Mouse (Mus musculus) T-helper 17 cell (primary cell): ENCODE data around the gene Emilin3.
"Not testable (repeated sequence)": the region's sequence is repeated elsewhere in the genome, so short reads cannot be mapped to it uniquely, and the experiment has no call there.

Experiments used
- in situ Hi-C, 2 experiments: fragments of 300-600 bp; cut with MboI, MseI; formaldehyde crosslinking; loops; 1 replicate in 1 of 2; 2 replicates in 1 of 2; pipeline ENCODE4 v1.15.1; 2025; ENCODE audit warnings: high pct_unique_total_duplicates in 2 of 2

The Emilin3 gene

GRCm38 (mm10) chr2:160912231-160912671 is at the start of gene Emilin3:
Gene Emilin3, minus strand, starts transcription at chr2:160912328.
- in situ Hi-C loops = loop anchor here in 1 of 2 experiments (25.0 kb wide), 1 partner anchor 850 kb away; no protein-coding TSS in a partner anchor

DNA sequence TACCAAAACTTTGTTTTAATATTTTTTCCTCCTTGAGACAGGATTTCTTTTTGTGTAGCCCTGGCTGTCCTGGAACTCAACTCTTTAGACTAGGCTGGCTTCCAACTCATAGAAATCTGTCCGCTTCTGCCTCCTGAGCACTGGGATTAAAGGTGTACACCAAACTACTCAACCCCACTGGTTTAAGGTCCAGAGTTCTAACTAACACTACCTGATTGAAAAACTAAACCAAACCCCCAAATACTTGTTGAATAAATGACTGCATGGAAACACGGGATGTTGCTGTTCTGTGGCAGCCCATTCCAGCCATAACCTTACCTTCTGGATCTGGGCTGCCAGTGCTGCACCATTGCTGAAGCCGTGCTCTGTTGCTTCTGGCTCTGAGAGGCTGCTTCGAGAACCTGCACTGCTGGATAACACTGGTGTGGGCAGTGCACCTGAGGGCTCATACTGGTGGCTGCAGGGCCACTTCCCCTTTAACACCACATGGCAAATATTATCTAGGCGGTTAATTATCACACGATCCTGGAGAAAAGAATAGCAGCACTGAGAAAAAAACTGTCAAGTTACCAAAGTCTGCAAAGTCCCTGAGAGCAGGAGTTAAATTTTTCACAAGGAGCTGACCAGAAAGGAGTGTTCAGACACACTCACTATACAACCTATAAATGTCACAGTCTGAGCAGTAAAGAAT is 49.0 kb upstream of the Emilin3 start:
- in situ Hi-C loops = no loop called here

- in situ Hi-C loops = no loop called here
Measured at GRCm38 (mm10) chr2:160959901-160960300, 47.8 kb upstream of the Emilin3 start.

GRCm38 (mm10) chr2:160958737-160959136 is 46.6 kb upstream of the Emilin3 start:
- in situ Hi-C loops = no loop called here

DNA sequence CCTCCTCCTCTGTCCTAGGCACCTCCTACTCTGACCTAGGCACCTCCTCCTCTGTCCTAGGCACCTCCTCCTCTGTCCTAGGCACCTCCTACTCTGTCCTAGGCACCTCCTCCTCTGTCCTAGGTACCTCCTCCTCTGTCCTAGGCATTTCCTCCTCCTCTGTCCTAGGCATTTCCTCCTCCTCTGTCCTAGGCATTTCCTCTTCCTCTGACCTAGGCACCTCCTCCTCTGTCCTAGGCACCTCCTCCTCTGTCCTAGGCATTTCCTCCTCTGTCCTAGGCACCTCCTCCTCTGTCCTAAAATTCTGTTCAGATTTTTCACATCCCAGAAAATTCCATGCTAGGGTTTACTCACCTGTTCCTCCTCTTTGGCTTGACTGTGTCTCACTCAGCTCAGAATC is 45.7 kb upstream of the Emilin3 start:
- in situ Hi-C loops = not testable (repeated sequence)

GRCm38 (mm10) chr2:160957307-160957706 is 45.2 kb upstream of the Emilin3 start:
- in situ Hi-C loops = not testable (repeated sequence)

GRCm38 (mm10) chr2:160955331-160955730 is 43.2 kb upstream of the Emilin3 start:
- in situ Hi-C loops = no loop called here

DNA sequence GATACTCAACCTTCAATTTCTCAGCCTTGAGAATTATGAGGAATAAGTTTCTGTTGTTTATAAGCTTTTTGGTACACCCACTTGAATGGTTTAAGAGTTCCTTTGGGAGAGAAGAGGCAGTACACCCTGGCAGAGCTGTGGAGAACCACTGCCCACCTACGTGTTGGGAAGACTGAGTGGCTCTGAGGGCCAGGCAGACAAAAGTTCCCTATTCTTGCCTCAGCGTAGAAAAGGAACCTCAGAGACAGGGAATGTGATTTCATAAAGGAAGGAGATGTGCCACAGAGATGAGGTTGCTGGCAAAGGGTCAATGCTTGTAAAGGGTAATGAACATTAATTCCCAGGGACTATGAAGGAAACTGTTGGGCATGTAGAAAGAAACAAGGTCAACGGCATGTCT is 42.4 kb upstream of the Emilin3 start:
- in situ Hi-C loops = no loop called here

GRCm38 (mm10) chr2:160953131-160953873 is 41.2 kb upstream of the Emilin3 start:
- in situ Hi-C loops = no loop called here

DNA sequence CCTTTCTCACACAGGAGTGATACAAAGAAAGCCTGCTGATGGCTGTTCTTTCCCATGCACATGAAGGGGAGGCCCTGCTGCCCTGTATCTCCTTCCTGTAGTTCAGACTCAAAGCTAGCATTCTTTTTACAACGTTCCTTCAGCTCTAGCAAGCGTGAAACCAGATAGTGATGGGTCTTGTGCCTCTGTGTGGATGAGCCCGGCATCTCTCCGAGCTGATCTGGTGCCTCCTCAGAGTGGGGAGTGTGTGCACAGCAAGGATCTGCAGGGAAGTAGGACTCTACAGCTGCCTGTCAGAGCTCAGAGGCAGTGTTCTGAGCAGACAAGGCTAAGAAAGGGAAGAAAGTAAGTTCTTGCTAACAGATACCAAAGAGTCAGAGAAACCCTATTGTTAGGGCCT is 39.5 kb upstream of the Emilin3 start:
- in situ Hi-C loops = no loop called here

DNA sequence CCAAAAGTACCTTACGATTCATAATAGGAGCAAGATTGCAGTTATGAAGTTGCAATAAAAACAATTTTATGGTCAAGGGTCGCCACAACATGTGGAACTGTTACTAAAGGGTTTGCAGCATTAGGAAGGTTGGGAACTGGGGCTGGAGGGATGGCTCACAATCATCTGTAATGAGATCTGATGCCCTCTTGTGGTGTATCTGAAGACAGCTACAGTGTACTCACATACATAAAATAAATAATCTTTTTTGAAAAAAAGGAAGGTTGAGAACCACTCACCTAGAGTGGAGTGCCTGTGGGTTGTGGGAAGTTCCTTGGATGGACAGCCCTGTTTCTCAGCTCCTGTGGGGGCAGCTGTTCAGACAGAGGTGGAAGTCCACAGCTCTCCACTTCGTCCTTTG is 30.3 kb upstream of the Emilin3 start:
- in situ Hi-C loops = loop anchor here (25.0 kb wide), 3 partner anchors 570 to 1720 kb away; partner anchors contain the start of gene Ptprt (in 1 of the 2)

DNA sequence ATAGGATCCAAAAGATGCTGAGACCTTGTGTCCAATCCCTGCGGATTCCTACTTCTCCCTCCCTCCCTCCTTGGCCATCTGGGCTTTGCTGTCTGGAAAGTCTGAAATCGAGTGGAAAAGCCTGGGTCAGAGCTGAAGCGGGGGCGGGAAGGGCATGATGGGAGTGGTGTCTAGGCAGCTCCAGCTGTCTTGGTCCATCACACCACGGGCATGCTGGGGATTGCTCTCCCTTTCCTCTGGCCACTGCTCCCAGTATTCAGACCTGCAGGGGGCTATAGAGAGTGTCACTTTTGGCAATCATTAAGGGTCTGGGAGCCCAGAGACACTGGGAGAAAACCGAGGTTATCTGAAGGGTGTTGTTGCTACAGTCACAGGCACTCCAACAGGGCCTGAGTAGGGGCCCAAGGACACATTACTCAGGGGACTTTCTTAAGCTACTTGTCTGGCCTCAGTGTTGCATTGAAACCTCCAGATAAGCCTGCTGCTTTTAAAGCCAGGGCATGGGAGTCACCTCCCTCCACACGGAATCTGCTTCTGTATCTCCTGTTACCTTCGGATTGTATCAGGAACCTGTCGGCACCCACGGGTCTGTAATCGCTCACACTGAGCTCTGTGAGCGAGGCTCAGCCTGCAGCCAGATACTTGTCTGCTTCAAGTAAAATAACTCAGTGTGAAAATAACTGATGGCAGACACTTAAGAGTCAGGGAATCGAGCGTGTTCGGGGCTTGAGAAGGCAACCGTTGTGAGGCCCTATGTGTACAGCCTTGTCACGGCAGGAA is 29.0 kb upstream of the Emilin3 start:
- in situ Hi-C loops = loop anchor here (25.0 kb wide), 3 partner anchors 571 to 1721 kb away; partner anchors contain the start of gene Ptprt (in 1 of the 2)

DNA sequence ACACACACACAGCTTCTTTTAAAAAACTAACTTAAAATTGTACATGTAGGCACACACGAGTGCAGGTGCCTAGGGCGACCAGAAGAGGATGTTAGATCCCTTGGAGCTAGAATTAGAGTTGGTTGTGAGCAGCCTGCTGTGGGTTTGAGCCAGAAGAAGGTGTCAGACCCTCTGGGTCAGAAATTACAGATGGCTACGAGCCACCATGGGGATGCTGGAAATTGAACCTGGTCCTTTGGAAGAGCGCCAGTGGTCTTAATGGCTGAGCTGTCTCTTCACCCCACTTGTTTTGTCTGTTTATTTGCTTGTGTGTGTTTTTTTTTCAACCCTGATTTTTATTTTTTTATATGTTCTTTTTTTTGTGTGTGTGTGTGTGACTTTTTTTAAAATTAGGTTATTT is 22.3 kb upstream of the Emilin3 start:
- in situ Hi-C loops = loop anchor here (25.0 kb wide), 3 partner anchors 578 to 1728 kb away; partner anchors contain the start of gene Ptprt (in 1 of the 2)

DNA sequence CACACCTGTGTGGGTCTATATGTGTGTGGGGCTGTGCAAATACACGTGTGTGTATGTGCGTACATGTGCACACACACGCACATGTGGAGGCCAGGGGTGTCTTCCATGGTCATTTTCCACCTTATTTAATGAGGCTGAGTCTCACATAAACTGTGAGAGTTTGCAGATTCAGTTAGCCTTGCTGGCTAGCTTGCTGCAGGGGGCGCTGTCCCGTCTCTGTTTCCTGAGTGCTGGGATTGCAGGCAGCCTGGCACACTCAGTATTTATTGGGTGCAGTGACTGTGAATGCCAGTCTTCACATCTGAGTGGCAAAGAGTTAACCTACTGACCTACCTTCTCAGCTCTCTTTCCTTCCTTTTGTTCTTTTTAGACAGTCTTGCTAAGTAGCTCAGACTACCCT is 21.8 kb upstream of the Emilin3 start:
- in situ Hi-C loops = loop anchor here (25.0 kb wide), 3 partner anchors 578 to 1728 kb away; partner anchors contain the start of gene Ptprt (in 1 of the 2)

DNA sequence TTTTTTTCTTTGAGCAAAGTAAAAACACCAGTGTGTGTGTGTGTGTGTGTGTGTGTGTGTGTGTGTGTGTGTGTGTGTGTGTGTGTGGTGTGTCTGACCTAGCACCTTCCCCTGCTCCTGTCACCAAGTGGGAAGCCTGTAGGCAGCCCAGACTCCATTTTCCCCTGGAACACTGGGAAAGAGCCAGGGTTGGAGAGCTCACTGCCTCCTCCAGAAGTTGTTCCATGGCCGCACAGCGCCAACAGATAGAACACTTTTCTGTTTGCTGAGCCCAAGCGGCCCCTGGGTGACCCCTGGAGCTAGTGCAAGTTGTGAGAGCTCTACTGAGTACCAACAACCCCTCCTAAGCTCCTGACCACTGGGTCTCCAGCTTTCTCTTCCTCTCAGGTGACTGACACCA is 20.9 kb upstream of the Emilin3 start:
- in situ Hi-C loops = loop anchor here (25.0 kb wide), 3 partner anchors 579 to 1729 kb away; partner anchors contain the start of gene Ptprt (in 1 of the 2)

GRCm38 (mm10) chr2:160932325-160932724 is 20.2 kb upstream of the Emilin3 start:
- in situ Hi-C loops = loop anchor here (25.0 kb wide), 3 partner anchors 580 to 1730 kb away; partner anchors contain the start of gene Ptprt (in 1 of the 2)

GRCm38 (mm10) chr2:160931378-160931777 is 19.2 kb upstream of the Emilin3 start:
- in situ Hi-C loops = loop anchor here (25.0 kb wide), 3 partner anchors 581 to 1731 kb away; partner anchors contain the start of gene Ptprt (in 1 of the 2)

GRCm38 (mm10) chr2:160925203-160925602 is 13.1 kb upstream of the Emilin3 start:
- in situ Hi-C loops = loop anchor here (10.0 to 25.0 kb wide), 4 partner anchors 587 to 1737 kb away; partner anchors contain the start of gene Ptprt (in 1 of the 2)

GRCm38 (mm10) chr2:160921285-160921684 is 9.2 kb upstream of the Emilin3 start:
- in situ Hi-C loops = loop anchor here (10.0 to 25.0 kb wide), 2 partner anchors 859 to 1476 kb away; no protein-coding TSS in a partner anchor

- in situ Hi-C loops = loop anchor here in 1 of 2 experiments (25.0 kb wide), 1 partner anchor 857 kb away; no protein-coding TSS in a partner anchor
Measured at GRCm38 (mm10) chr2:160918930-160919215, 6.7 kb upstream of the Emilin3 start.
